Mouse (Mus musculus): Measurements from ENCODE around the gene Camta1.

GRCm38 (mm10) chr4:151655637-151656385 lies 205.9 kb downstream of the Camta1 start:
- TF ChIP-seq GATA1 (IDR thresholded peaks at IDR 0.05; ENCODE audit: low read length): no peak
- TF ChIP-seq TAL1 (IDR thresholded peaks at IDR 0.05; ENCODE audit: low read length): no peak
